Mouse (Mus musculus): ENCODE results near the gene Kat14.

GRCm38 (mm10) chr2:144330352-144330959, 38.3 kb upstream of the Kat14 start:
- no peak for TF ChIP-seq CTCF (conservative IDR thresholded peaks at IDR 0.05; ENCODE audit: insufficient read depth, insufficient read length, low read depth, low read length)
- no peak for TF ChIP-seq POLR2A (IDR thresholded peaks at IDR 0.05; ENCODE audit: low read depth, low read length)
